Mouse (Mus musculus) WW6 (cell line): Measurements from ENCODE around the gene Jade1.

Experiments used
- DNase-seq: peaks from one replicate; pipeline ENCODE4 v3.0.0-alpha.2; 2013; ENCODE audit warnings: low read depth, low spot score

Gene Jade1

GRCm38 (mm10) chr3:41599226-41599625 lies 43.7 kb downstream of the Jade1 start:
- no peak for DNase-seq

GRCm38 (mm10) chr3:41599806-41600589 lies 44.5 kb downstream of the Jade1 start:
- peak; percentile 49 for DNase-seq

GRCm38 (mm10) chr3:41601226-41602020 lies 45.9 kb downstream of the Jade1 start:
- DNase-seq, result no peak

GRCm38 (mm10) chr3:41602933-41603332 lies 47.4 kb downstream of the Jade1 start:
- no peak for DNase-seq

- no peak for DNase-seq
Observed at GRCm38 (mm10) chr3:41603470-41604019, 48.0 kb downstream of the Jade1 start.

GRCm38 (mm10) chr3:41604629-41605321 lies 49.2 kb downstream of the Jade1 start:
- no peak for DNase-seq

GRCm38 (mm10) chr3:41605601-41606329 lies 50.2 kb downstream of the Jade1 start:
- DNase-seq, result no peak

- DNase-seq, result no peak
Observed at GRCm38 (mm10) chr3:41606330-41606664, 50.8 kb downstream of the Jade1 start.

GRCm38 (mm10) chr3:41607050-41607449 lies 51.5 kb downstream of the Jade1 start:
- DNase-seq, result no peak

- no peak for DNase-seq
Observed at GRCm38 (mm10) chr3:41607467-41607866, 51.9 kb downstream of the Jade1 start.

GRCm38 (mm10) chr3:41609071-41609470 lies 53.5 kb downstream of the Jade1 start:
- DNase-seq, result no peak

GRCm38 (mm10) chr3:41612211-41612610 lies 56.7 kb downstream of the Jade1 start:
- DNase-seq, result no peak

- no peak for DNase-seq
Observed at GRCm38 (mm10) chr3:41613706-41614105, 58.2 kb downstream of the Jade1 start.

- DNase-seq, result no peak
Observed at GRCm38 (mm10) chr3:41614230-41614985, 58.9 kb downstream of the Jade1 start.

- DNase-seq, result no peak
Observed at GRCm38 (mm10) chr3:41618036-41618435, 62.5 kb downstream of the Jade1 start.

GRCm38 (mm10) chr3:41618488-41618887 lies 63.0 kb downstream of the Jade1 start:
- DNase-seq, result no peak

- DNase-seq, result no peak
Observed at GRCm38 (mm10) chr3:41620971-41621370, 65.4 kb downstream of the Jade1 start.

GRCm38 (mm10) chr3:41655642-41656041 lies 100.1 kb downstream of the Jade1 start:
- DNase-seq, result peak; percentile 3
